Mouse (Mus musculus) heart, embryonic 16.5 days (tissue): Measurements from ENCODE around the gene Inpp4b. TPM values are rescaled to one million over a fixed set of nuclear protein-coding genes. Genes with fewer than 3 reads are reported as not detected.

Experiments
- ATAC-seq: fragments of 200-750 bp; cut with Nextera tagmentation; replicated peaks from 2 replicates; pipeline ENCODE4 v1.8.0; 2017; ENCODE audit warnings: moderate number of reproducible peaks; ENCODE audit not compliant: insufficient read depth, low FRiP score; ENCODE audit errors: extremely low read depth
- H3K27ac ChIP-seq: fragments of 300-500 bp; sonication (generic); 2 replicates; pipeline ENCODE4 v1.5.1; 2014; ENCODE audit warnings: mild to moderate bottlenecking, low read length, control low read depth, moderate library complexity
- H3K27me3 ChIP-seq: fragments of 300-500 bp; sonication (generic); 2 replicates; pipeline ENCODE4 v1.6.1; 2014; ENCODE audit warnings: low read length, mixed read lengths; ENCODE audit not compliant: control insufficient read depth, insufficient read depth
- H3K36me3 ChIP-seq: fragments of 300-500 bp; sonication (generic); 2 replicates; pipeline ENCODE4 v1.6.1; 2014; ENCODE audit not compliant: control insufficient read depth, insufficient read depth
- H3K4me1 ChIP-seq: fragments of 300-500 bp; sonication (generic); 2 replicates; pipeline ENCODE4 v1.6.1; 2014; ENCODE audit warnings: low read length, mixed read lengths; ENCODE audit not compliant: control insufficient read depth, insufficient read depth
- H3K4me2 ChIP-seq: fragments of 300-500 bp; sonication (generic); 2 replicates; pipeline ENCODE4 v1.6.1; 2014; ENCODE audit warnings: low read depth, mild to moderate bottlenecking, control low read depth, low read length
- H3K4me3 ChIP-seq: fragments of 300-500 bp; sonication (generic); 2 replicates; pipeline ENCODE4 v1.5.1; 2014; ENCODE audit warnings: mild to moderate bottlenecking, control low read depth, low read length
- H3K9ac ChIP-seq: fragments of 300-500 bp; sonication (generic); 2 replicates; pipeline ENCODE4 v1.6.1; 2014; ENCODE audit warnings: low read length, control low read depth
- H3K9me3 ChIP-seq: fragments of 300-500 bp; sonication (generic); replicated peaks from 2 replicates; pipeline ENCODE4 v1.6.1; 2016; ENCODE audit warnings: low read length; ENCODE audit not compliant: control insufficient read depth
- WGBS: fragments of 180-500 bp; shearing (Covaris S2); extraction: QIAGEN DNeasy Blood & Tissue Kit; methylation state at CpG from one replicate; pipeline ENCODE4 v1.1.7; 2014; 5-methylcytosine and 5-hydroxymethylcytosine counted together
- polyA plus RNA-seq: library from polyadenylated mRNA; unstranded; fragments of >200 nt; fragmentation: Nextera tagmentation; extraction: Ambion mirVana; gene quantifications from 2 replicates; pipeline ENCODE4 v1.2.1, GENCODE M21; 2015

Inpp4b gene
- polyA plus RNA-seq, 1 experiment from 2014 or later = 12.2 TPM

DNA sequence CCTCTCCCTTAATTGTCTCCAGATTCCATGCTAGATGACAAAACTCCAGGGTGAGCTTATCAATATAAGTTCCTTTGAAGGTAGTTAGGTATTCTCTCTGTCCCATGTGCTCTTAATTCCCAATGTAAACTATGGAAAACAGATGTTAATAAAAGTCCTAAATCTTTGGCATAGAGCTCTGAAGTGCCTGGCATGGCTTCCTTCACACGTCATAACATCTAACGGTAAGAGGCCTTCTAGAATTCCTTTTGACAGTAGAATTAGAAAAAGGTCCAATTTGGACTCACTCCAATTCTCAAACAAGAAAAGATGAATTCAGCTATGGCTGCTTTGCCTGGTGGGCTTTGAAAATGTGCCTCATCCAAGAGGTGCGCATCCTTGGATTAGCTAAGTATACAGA, 236.6 kb downstream of the Inpp4b start:
- Histone ChIP-seq H3K4me3 (no peak overlapping the region), H3K27ac (no peak overlapping the region), H3K4me1 (no peaks in the 10 kb centered on the region), H3K9ac (no peak overlapping the region), H3K27me3 (no peaks in the 10 kb centered on the region), H3K4me2 (no peak overlapping the region), H3K9me3 (no peaks in the 10 kb centered on the region), H3K36me3 (no peaks in the 10 kb centered on the region)
- ATAC-seq = no peak
- WGBS = 60% methylated on average over 3 of the region's 3 CpGs

- Histone ChIP-seq H3K4me2 (no peak overlapping the region), H3K27me3 (no peaks in the 10 kb centered on the region), H3K9me3 (no peaks in the 10 kb centered on the region), H3K36me3 (no peaks in the 10 kb centered on the region), H3K9ac (no peak overlapping the region), H3K27ac (no peak overlapping the region), H3K4me1 (no peaks in the 10 kb centered on the region), H3K4me3 (no peak overlapping the region)
- ATAC-seq = no peak
- WGBS = 80% methylated on average over 2 of the region's 2 CpGs
Measured at GRCm38 (mm10) chr8:81581817-81582437, 239.6 kb downstream of the Inpp4b start.

DNA sequence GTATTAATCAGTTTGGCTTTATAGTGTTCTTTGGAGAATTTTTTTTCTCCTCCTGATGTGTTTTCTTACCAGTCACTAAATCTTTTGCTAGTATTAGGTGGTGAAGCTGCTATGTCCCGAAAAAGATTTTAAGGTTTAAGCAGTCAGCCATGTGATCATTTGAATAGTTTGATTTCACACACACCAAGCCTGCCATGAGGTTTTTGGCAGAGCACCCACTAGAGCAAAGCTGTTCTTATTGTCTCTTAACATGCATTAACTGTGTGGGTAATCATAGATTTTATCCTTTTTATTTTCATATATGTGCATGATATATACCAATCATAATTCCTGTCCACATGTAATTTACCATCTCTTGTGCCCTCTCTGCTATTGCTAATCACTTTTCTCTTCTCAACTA, 240.6 kb downstream of the Inpp4b start:
- WGBS = 79% methylated on average over 1 of the region's 1 CpGs
- H3K4me2 ChIP-seq = no peak overlapping the region
- no peak overlapping the region for H3K27ac ChIP-seq
- no peaks in the 10 kb centered on the region for H3K4me1 ChIP-seq
- no peaks in the 10 kb centered on the region for H3K36me3 ChIP-seq
- H3K4me3 ChIP-seq = no peak overlapping the region
- no peak for ATAC-seq
- no peak overlapping the region for H3K9ac ChIP-seq
- no peaks in the 10 kb centered on the region for H3K9me3 ChIP-seq
- no peaks in the 10 kb centered on the region for H3K27me3 ChIP-seq

- no peaks in the 10 kb centered on the region for H3K9me3 ChIP-seq
- ATAC-seq = no peak
- no peak overlapping the region for H3K9ac ChIP-seq
- H3K4me2 ChIP-seq = no peak overlapping the region
- no peak overlapping the region for H3K27ac ChIP-seq
- no peak overlapping the region for H3K4me3 ChIP-seq
- no peaks in the 10 kb centered on the region for H3K36me3 ChIP-seq
- no peaks in the 10 kb centered on the region for H3K4me1 ChIP-seq
- 78% methylated on average over 5 of the region's 5 CpGs for WGBS
- no peaks in the 10 kb centered on the region for H3K27me3 ChIP-seq
Measured at GRCm38 (mm10) chr8:81586783-81587182, 244.4 kb downstream of the Inpp4b start.

- WGBS = 77% methylated on average over 3 of the region's 3 CpGs
Measured at GRCm38 (mm10) chr8:81594134-81594714, 251.9 kb downstream of the Inpp4b start.

DNA sequence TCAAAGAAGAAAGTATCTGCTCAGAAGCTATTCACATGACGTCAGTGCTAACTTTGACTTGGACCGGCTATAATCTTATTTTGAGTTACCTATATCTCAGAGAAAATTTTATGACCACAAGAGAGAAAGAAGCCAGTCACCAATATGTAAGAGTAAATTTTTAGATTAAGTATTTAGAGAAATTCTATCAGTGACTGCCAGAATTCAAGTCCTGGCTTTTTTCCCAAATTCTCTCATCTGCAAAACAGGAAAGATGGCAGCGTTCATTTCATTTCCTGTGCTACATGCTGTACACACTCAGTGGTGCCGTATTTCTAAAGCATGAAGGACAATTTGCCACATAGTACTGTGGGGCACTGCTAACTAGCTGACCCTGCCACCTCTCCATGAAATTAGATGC, 256.9 kb downstream of the Inpp4b start:
- H3K4me2 ChIP-seq = no peak overlapping the region
- no peak for ATAC-seq
- H3K4me1 ChIP-seq = no peaks in the 10 kb centered on the region
- no peaks in the 10 kb centered on the region for H3K27me3 ChIP-seq
- H3K9me3 ChIP-seq = no peaks in the 10 kb centered on the region
- no peak overlapping the region for H3K27ac ChIP-seq
- no peak overlapping the region for H3K4me3 ChIP-seq
- no peak overlapping the region for H3K9ac ChIP-seq
- WGBS = 54% methylated on average over 4 of the region's 4 CpGs
- H3K36me3 ChIP-seq = no peaks in the 10 kb centered on the region

More at GRCm38 (mm10) chr8:81594134-81594714, 251.9 kb downstream of the Inpp4b start:
- Histone ChIP-seq H3K4me2 (no peak overlapping the region), H3K36me3 (no peaks in the 10 kb centered on the region), H3K27ac (no peak overlapping the region), H3K4me3 (no peak overlapping the region), H3K27me3 (no peaks in the 10 kb centered on the region), H3K4me1 (no peaks in the 10 kb centered on the region), H3K9ac (no peak overlapping the region), H3K9me3 (no peaks in the 10 kb centered on the region)
- ATAC-seq = no peak

GRCm38 (mm10) chr8:81601136-81601535, 258.8 kb downstream of the Inpp4b start:
- no peak overlapping the region for H3K27ac ChIP-seq
- ATAC-seq = no peak
- no peak overlapping the region for H3K4me2 ChIP-seq
- no peak overlapping the region for H3K9ac ChIP-seq
- no peaks in the 10 kb centered on the region for H3K4me1 ChIP-seq
- no peaks in the 10 kb centered on the region for H3K36me3 ChIP-seq
- H3K4me3 ChIP-seq = no peak overlapping the region
- no peaks in the 10 kb centered on the region for H3K9me3 ChIP-seq
- H3K27me3 ChIP-seq = no peaks in the 10 kb centered on the region

DNA sequence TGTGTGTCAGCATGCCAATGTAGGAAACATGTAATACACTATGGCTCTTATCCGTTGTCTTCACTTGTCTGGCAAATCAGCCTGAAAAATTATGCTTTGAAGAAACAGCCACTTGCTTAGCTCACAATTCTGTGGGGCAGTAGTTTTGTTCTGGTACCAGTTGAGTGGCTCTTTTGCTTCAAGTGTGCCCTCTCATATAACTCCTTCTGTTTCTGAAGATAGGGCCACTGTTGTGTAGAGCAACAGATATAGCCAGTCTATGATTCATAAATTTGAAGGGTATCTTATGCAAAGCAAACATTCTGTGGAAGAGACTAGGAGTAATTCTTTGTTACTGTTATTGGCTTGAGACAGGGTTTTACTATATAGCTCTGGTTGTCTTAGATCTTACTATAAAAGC, 265.7 kb downstream of the Inpp4b start:
- WGBS = 93% methylated on average over 1 of the region's 1 CpGs
- Histone ChIP-seq H3K4me2 (no peak overlapping the region), H3K27ac (no peak overlapping the region), H3K4me3 (no peak overlapping the region), H3K36me3 (no peaks in the 10 kb centered on the region), H3K27me3 (no peaks in the 10 kb centered on the region), H3K9ac (no peak overlapping the region), H3K9me3 (no peaks in the 10 kb centered on the region), H3K4me1 (peaks cover 5% of the 10 kb centered on the region)
- no peak for ATAC-seq

GRCm38 (mm10) chr8:81609064-81609463, 266.7 kb downstream of the Inpp4b start:
- H3K9ac ChIP-seq = no peak overlapping the region
- no peak overlapping the region for H3K4me2 ChIP-seq
- 70% methylated on average over 4 of the region's 4 CpGs for WGBS
- no peaks in the 10 kb centered on the region for H3K9me3 ChIP-seq
- H3K4me1 ChIP-seq = peaks cover 5% of the 10 kb centered on the region
- no peak overlapping the region for H3K27ac ChIP-seq
- ATAC-seq = no peak
- H3K27me3 ChIP-seq = no peaks in the 10 kb centered on the region
- H3K4me3 ChIP-seq = no peak overlapping the region
- H3K36me3 ChIP-seq = no peaks in the 10 kb centered on the region
